Mouse (Mus musculus) cerebellum, adult 2 months (tissue): Measurements from ENCODE around the gene Vps9d1. TPM values are rescaled to one million over a fixed set of nuclear protein-coding genes. Genes with fewer than 3 reads are reported as not detected.
A peak's percentile ranks its signal among the peaks of the same experiment; 100 is the strongest.

Experiments used
- DNase-seq, 2 experiments: peaks; one replicate each; pipeline ENCODE4 v3.0.0; 2021
- H3K27ac ChIP-seq: fragments of 200-500 bp; 2 replicates; pipeline ENCODE4 v1.5.1; 2012; ENCODE audit warnings: low read length, control low read depth, inconsistent platforms; ENCODE audit not compliant: insufficient read depth
- H3K27me3 ChIP-seq: fragments of 200-500 bp; 2 replicates; pipeline ENCODE4 v1.6.1; 2012; ENCODE audit warnings: inconsistent platforms, mild to moderate bottlenecking, low read length, moderate library complexity; ENCODE audit not compliant: control insufficient read depth, insufficient read depth
- H3K4me1 ChIP-seq: fragments of 200-500 bp; 2 replicates; pipeline ENCODE4 v1.6.1; 2011; ENCODE audit warnings: low read length; ENCODE audit not compliant: control insufficient read depth, insufficient read depth
- H3K4me3 ChIP-seq: fragments of 200-500 bp; replicated peaks from 2 replicates; pipeline ENCODE3; 2011; ENCODE audit warnings: mild to moderate bottlenecking, low read depth, low read length, control low read depth; ENCODE audit not compliant: insufficient read depth
- CTCF ChIP-seq: fragments of 200-500 bp; IDR thresholded peaks from 2 replicates; pipeline ENCODE4 v1.5.1; 2011; ENCODE audit warnings: low read depth, mild to moderate bottlenecking, control low read depth, low read length, moderate library complexity, borderline replicate concordance; ENCODE audit not compliant: insufficient read depth
- POLR2A ChIP-seq: fragments of 200-500 bp; IDR thresholded peaks from 2 replicates; pipeline ENCODE4 v1.6.1; 2011; ENCODE audit warnings: low read length, control low read depth, borderline replicate concordance; ENCODE audit not compliant: insufficient read depth
- WGBS: fragments of 180-500 bp; shearing (Covaris S2); methylation state at CpG from one replicate; pipeline ENCODE4 v1.1.7; 2018; 5-methylcytosine and 5-hydroxymethylcytosine counted together
- polyA plus RNA-seq: library from polyadenylated mRNA; depleted of rRNA; stranded (reverse); fragments of >200 nt; gene quantifications from 2 replicates; pipeline ENCODE4 v1.2.3, GENCODE M21; 2012

The Vps9d1 gene
- polyA plus RNA-seq, 1 experiment = 86.7 TPM

- Histone ChIP-seq H3K4me1 (no peaks in the 10 kb centered on the region), H3K27me3 (no peaks in the 10 kb centered on the region), H3K27ac (no peak overlapping the region), H3K4me3 (no peak overlapping the region)
- 95% methylated on average over 6 of the region's 6 CpGs for WGBS
- TF ChIP-seq CTCF (no peak), POLR2A (no peak)
- DNase-seq = no peak
These were observed 6.4 kb downstream of the Vps9d1 start for GRCm38 (mm10) chr8:123247748-123248147.

GRCm38 (mm10) chr8:123245543-123245942 is 8.6 kb downstream of the Vps9d1 start:
- WGBS = 87% methylated on average over 12 of the region's 12 CpGs
- Histone ChIP-seq H3K4me3 (no peak overlapping the region), H3K27me3 (no peaks in the 10 kb centered on the region), H3K27ac (no peak overlapping the region), H3K4me1 (no peaks in the 10 kb centered on the region)
- DNase-seq = no peak
- TF ChIP-seq POLR2A = no peak

- WGBS = 91% methylated on average over 4 of the region's 4 CpGs
- H3K4me1 ChIP-seq = no peaks in the 10 kb centered on the region
- no peak for TF ChIP-seq CTCF
- no peak for TF ChIP-seq POLR2A
- H3K27me3 ChIP-seq = no peaks in the 10 kb centered on the region
- no peak for DNase-seq
- H3K4me3 ChIP-seq = no peak overlapping the region
- H3K27ac ChIP-seq = no peak overlapping the region
These were observed 9.8 kb downstream of the Vps9d1 start for GRCm38 (mm10) chr8:123244382-123244781.

GRCm38 (mm10) chr8:123243053-123243452 is 11.1 kb downstream of the Vps9d1 start:
- TF ChIP-seq CTCF (no peak), POLR2A (no peak)
- Histone ChIP-seq H3K4me3 (no peak overlapping the region), H3K4me1 (no peaks in the 10 kb centered on the region), H3K27ac (no peak overlapping the region), H3K27me3 (no peaks in the 10 kb centered on the region)
- DNase-seq = no peak
- 66% methylated on average over 11 of the region's 11 CpGs for WGBS

- no peaks in the 10 kb centered on the region for H3K4me1 ChIP-seq
- no peak overlapping the region for H3K4me3 ChIP-seq
- no peak for DNase-seq
- H3K27ac ChIP-seq = no peak overlapping the region
- 85% methylated on average over 7 of the region's 7 CpGs for WGBS
- H3K27me3 ChIP-seq = no peaks in the 10 kb centered on the region
- TF ChIP-seq CTCF (no peak), POLR2A (no peak)
These were observed 11.8 kb downstream of the Vps9d1 start for GRCm38 (mm10) chr8:123242107-123242923.

- TF ChIP-seq POLR2A (no peak), CTCF (no peak)
- Histone ChIP-seq H3K27ac (no peak overlapping the region), H3K27me3 (no peaks in the 10 kb centered on the region), H3K4me1 (peaks cover 3% of the 10 kb centered on the region; the same call in 1 of the 2 replicates), H3K4me3 (no peak overlapping the region)
- no peak for DNase-seq
- 59% methylated on average over 10 of the region's 10 CpGs for WGBS
These were observed 14.8 kb downstream of the Vps9d1 start for GRCm38 (mm10) chr8:123239398-123239797.

GRCm38 (mm10) chr8:123235520-123236497 is 18.3 kb downstream of the Vps9d1 start, which contains the start of gene Spata2l:
Gene Spata2l, minus strand, starts transcription at chr8:123236233.
- H3K4me1 ChIP-seq = peaks cover 16% of the 10 kb centered on the region
- peak within 1 kb of the TSS; percentile 73 for H3K4me3 ChIP-seq
- TF ChIP-seq CTCF (peak; percentile 53; the same call in 1 of the 2 replicates), POLR2A (peak; percentile 63; the same call in 1 of the 2 replicates)
- under 1% methylated on average over 57 of the region's 57 CpGs for WGBS
- H3K27ac ChIP-seq = peak within 1 kb of the TSS; percentile 27
- H3K27me3 ChIP-seq = no peaks in the 10 kb centered on the region
- peak; percentile 85 to 86 for DNase-seq
